Mouse (Mus musculus): ENCODE measurements around the gene Zfp523. TPM values are rescaled to one million over a fixed set of nuclear protein-coding genes. Genes with fewer than 3 reads are reported as not detected.
A peak's percentile ranks its signal among the peaks of the same experiment; 100 is the strongest.

Gene Zfp523
- polyA plus RNA-seq, 2 experiments, result 4.3 to 6.1 TPM

- Histone ChIP-seq H3K27ac (no peak overlapping the region), H3K9me3 (ENCODE audit: control insufficient read depth, low read length) (no peaks in the 10 kb centered on the region), H3K36me3 (replicated peaks; ENCODE audit: control insufficient read depth, insufficient read depth, low read depth) (no peaks in the 10 kb centered on the region), H3K4me3 (ENCODE audit: insufficient read depth in 1 of 2, low read depth in 2 of 2, low read length in 2 of 2) (no peak overlapping the region), H3K4me1 (replicated peaks; ENCODE audit: control insufficient read depth in 2 of 2, insufficient read depth in 2 of 2, low read length in 1 of 2) (peaks cover 0 to 2% of the 10 kb centered on the region in 2 experiments; a peak in 2 of 4 replicates), H3K4me2 (ENCODE audit: low read depth) (no peak overlapping the region), H3K27me3 (ENCODE audit: control insufficient read depth, insufficient read depth, low read length) (no peaks in the 10 kb centered on the region), H3K9ac (replicated peaks) (no peak overlapping the region)
- DNase-seq (ENCODE audit: low read depth in 3 of 3, low spot score in 3 of 3) (no peak), ATAC-seq (ENCODE audit: insufficient read depth) (no peak)
- TF ChIP-seq CTCF (IDR thresholded peaks at IDR 0.05; ENCODE audit: low read depth), result no peak
- no peak for TF ChIP-seq EP300 (IDR thresholded peaks at IDR 0.05; ENCODE audit: low read depth)
- WGBS (ENCODE audit: insufficient replicate concordance), result 77% methylated on average over 14 of the region's 14 CpGs
Measured at GRCm38 (mm10) chr17:28201982-28202381, 25.1 kb downstream of the Zfp523 start.

- no peaks in the 10 kb centered on the region for H3K9me3 ChIP-seq (ENCODE audit: control insufficient read depth, low read length)
- H3K9ac ChIP-seq (replicated peaks), result no peak overlapping the region
- DNase-seq (ENCODE audit: low read depth in 3 of 3, low spot score in 3 of 3) (no peak), ATAC-seq (ENCODE audit: insufficient read depth) (no peak)
- H3K36me3 ChIP-seq (replicated peaks; ENCODE audit: control insufficient read depth, insufficient read depth, low read depth), result no peaks in the 10 kb centered on the region
- H3K27me3 ChIP-seq (ENCODE audit: control insufficient read depth, insufficient read depth, low read length), result no peaks in the 10 kb centered on the region
- H3K4me1 ChIP-seq (replicated peaks; ENCODE audit: control insufficient read depth in 2 of 2, insufficient read depth in 2 of 2, low read length in 1 of 2), result peaks cover 0 to 7% of the 10 kb centered on the region in 2 experiments; a peak in 2 of 4 replicates
- no peak overlapping the region for H3K27ac ChIP-seq
- H3K4me2 ChIP-seq (ENCODE audit: low read depth), result no peak overlapping the region
- WGBS (ENCODE audit: insufficient replicate concordance), result 27% methylated on average over 14 of the region's 14 CpGs
- H3K4me3 ChIP-seq (ENCODE audit: insufficient read depth in 1 of 2, low read depth in 2 of 2, low read length in 2 of 2), result no peak overlapping the region
- no peak for TF ChIP-seq EP300 (IDR thresholded peaks at IDR 0.05; ENCODE audit: low read depth)
- peak; percentile 99 for TF ChIP-seq CTCF (IDR thresholded peaks at IDR 0.05; ENCODE audit: low read depth)
Measured at GRCm38 (mm10) chr17:28204052-28204720, 27.3 kb downstream of the Zfp523 start.

DNA sequence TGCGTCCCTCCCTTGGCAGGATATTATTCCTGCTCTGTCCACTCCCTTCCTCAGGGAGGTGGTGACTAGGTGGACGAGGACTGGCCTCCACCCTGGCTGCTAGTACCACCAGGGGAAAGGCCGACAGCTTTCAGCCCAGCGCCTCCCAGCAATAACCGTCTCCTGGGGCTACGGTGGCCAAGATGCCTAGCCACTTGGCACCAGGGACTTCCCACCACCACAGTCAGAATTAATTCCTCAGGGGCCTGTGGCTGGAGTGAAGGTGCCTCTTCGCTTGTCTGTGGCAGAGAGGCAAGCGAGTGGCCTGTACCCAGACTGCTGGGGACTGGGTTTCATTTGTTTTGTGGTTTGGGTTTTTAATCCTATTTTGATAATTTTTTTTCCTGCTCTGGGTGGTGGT, 28.5 kb downstream of the Zfp523 start:
- Histone ChIP-seq H3K4me1 (replicated peaks; ENCODE audit: control insufficient read depth in 2 of 2, insufficient read depth in 2 of 2, low read length in 1 of 2) (peaks cover 0 to 7% of the 10 kb centered on the region in 2 experiments; a peak in 2 of 4 replicates), H3K4me2 (ENCODE audit: low read depth) (no peak overlapping the region), H3K4me3 (ENCODE audit: insufficient read depth in 1 of 2, low read depth in 2 of 2, low read length in 2 of 2) (no peak overlapping the region), H3K9me3 (ENCODE audit: control insufficient read depth, low read length) (no peaks in the 10 kb centered on the region), H3K36me3 (replicated peaks; ENCODE audit: control insufficient read depth, insufficient read depth, low read depth) (no peaks in the 10 kb centered on the region), H3K27ac (no peak overlapping the region), H3K9ac (replicated peaks) (no peak overlapping the region), H3K27me3 (ENCODE audit: control insufficient read depth, insufficient read depth, low read length) (no peaks in the 10 kb centered on the region)
- WGBS (ENCODE audit: insufficient replicate concordance), result 75% methylated on average over 8 of the region's 8 CpGs
- ATAC-seq (ENCODE audit: insufficient read depth) (no peak), DNase-seq (ENCODE audit: low read depth in 3 of 3, low spot score in 3 of 3) (no peak)
- TF ChIP-seq EP300 (IDR thresholded peaks at IDR 0.05; ENCODE audit: low read depth), result no peak
- TF ChIP-seq CTCF (IDR thresholded peaks at IDR 0.05; ENCODE audit: low read depth), result no peak

DNA sequence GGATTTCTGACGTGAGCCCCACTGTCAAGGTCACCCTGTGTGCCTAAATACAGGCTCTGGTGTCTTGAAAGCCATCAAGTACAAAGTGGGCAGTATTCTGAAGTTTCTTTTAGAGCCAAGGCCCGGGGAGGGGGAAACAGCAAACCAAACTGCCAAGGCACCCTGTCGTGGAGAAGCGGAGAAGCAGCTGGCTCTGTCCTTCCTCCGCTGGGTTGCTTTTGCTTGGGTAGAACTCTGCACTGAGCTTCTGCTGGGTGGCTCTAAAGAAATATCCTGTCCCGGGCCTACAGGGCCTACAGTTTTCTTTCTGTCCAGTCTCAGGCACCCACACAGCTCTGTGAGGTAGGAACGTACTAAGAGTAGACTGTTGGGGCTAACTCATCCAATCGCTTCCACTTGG, 30.2 kb downstream of the Zfp523 start:
- H3K4me1 ChIP-seq (replicated peaks; ENCODE audit: control insufficient read depth in 2 of 2, insufficient read depth in 2 of 2, low read length in 1 of 2), result peaks cover 0 to 12% of the 10 kb centered on the region in 2 experiments; a peak in 3 of 4 replicates
- no peaks in the 10 kb centered on the region for H3K36me3 ChIP-seq (replicated peaks; ENCODE audit: control insufficient read depth, insufficient read depth, low read depth)
- H3K9ac ChIP-seq (replicated peaks), result peak overlapping the region; percentile 48
- no peak overlapping the region for H3K4me3 ChIP-seq (ENCODE audit: insufficient read depth in 1 of 2, low read depth in 2 of 2, low read length in 2 of 2)
- H3K27me3 ChIP-seq (ENCODE audit: control insufficient read depth, insufficient read depth, low read length), result no peaks in the 10 kb centered on the region
- WGBS (ENCODE audit: insufficient replicate concordance), result 35% methylated on average over 8 of the region's 8 CpGs
- H3K9me3 ChIP-seq (ENCODE audit: control insufficient read depth, low read length), result no peaks in the 10 kb centered on the region
- ATAC-seq (ENCODE audit: insufficient read depth) (peak; percentile 5; the same call in 1 of the 2 replicates), DNase-seq (ENCODE audit: low read depth in 3 of 3, low spot score in 3 of 3) (no peak)
- TF ChIP-seq CTCF (IDR thresholded peaks at IDR 0.05; ENCODE audit: low read depth), result no peak
- TF ChIP-seq EP300 (IDR thresholded peaks at IDR 0.05; ENCODE audit: low read depth), result no peak
- H3K27ac ChIP-seq, result peak overlapping the region; percentile 25
- H3K4me2 ChIP-seq (ENCODE audit: low read depth), result peak overlapping the region; percentile 72

- peak within 1 kb of the TSS; percentile 57 to 72 for H3K4me3 ChIP-seq (ENCODE audit: insufficient read depth in 1 of 2, low read depth in 2 of 2, low read length in 2 of 2)
- ATAC-seq (ENCODE audit: insufficient read depth) (peak; percentile 78), DNase-seq (ENCODE audit: low read depth in 3 of 3, low spot score in 3 of 3) (peak in 1 of 3 experiments; percentile 52)
- peaks cover 0 to 17% of the 10 kb centered on the region in 2 experiments; a peak in 3 of 4 replicates for H3K4me1 ChIP-seq (replicated peaks; ENCODE audit: control insufficient read depth in 2 of 2, insufficient read depth in 2 of 2, low read length in 1 of 2)
- no peaks in the 10 kb centered on the region for H3K27me3 ChIP-seq (ENCODE audit: control insufficient read depth, insufficient read depth, low read length)
- no peaks in the 10 kb centered on the region for H3K9me3 ChIP-seq (ENCODE audit: control insufficient read depth, low read length)
- WGBS (ENCODE audit: insufficient replicate concordance), result 3% methylated on average over 26 of the region's 26 CpGs
- TF ChIP-seq EP300 (IDR thresholded peaks at IDR 0.05; ENCODE audit: low read depth) (no peak), CTCF (IDR thresholded peaks at IDR 0.05; ENCODE audit: low read depth) (peak; percentile 68)
- peak within 1 kb of the TSS; percentile 72 for H3K4me2 ChIP-seq (ENCODE audit: low read depth)
- H3K36me3 ChIP-seq (replicated peaks; ENCODE audit: control insufficient read depth, insufficient read depth, low read depth), result no peaks in the 10 kb centered on the region
- peak within 1 kb of the TSS; percentile 25 for H3K27ac ChIP-seq
- peak within 1 kb of the TSS; percentile 48 for H3K9ac ChIP-seq (replicated peaks)
Measured at GRCm38 (mm10) chr17:28207591-28208313, 30.8 kb downstream of the Zfp523 start, which contains the start of gene Def6. Gene Def6, plus strand, starts transcription at chr17:28207778.

Data from liver, embryonic 14.5 days (tissue).